Comparison of ENCODE assay signal across 7 mouse cellular contexts in the genomic region with DNA sequence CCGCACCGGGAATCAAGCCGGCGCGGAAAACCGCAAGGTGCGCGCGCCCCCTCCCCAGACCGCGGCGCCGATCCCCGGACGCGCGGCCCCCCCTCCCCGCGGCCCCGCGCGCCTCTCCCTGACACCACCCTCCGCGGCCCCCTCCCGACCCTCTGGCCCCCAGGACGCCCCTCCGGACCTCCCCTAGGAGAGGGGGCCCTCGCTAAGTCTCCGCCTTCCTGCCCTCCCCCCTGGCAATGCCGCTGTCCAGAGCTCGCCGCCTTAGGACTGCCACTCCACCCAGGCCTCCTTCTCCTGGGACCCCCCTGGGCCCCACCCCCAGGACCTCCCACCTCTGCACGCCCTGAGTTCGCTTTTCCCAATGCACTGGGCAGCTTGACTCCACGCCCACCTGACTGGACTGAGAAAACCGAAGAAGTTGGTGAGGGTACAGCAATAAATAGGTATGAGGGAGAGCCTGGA. TPM values are rescaled to one million over a fixed set of nuclear protein-coding genes. Genes with fewer than 3 reads are reported as not detected.
DNase-seq lines count a peak whose midpoint lies in the region; ATAC-seq and TF ChIP-seq lines count a peak whose summit lies in the region.

A gene (minus strand): TSS at position 52 of the 462 bp plus-strand sequence.

- H3K27me3 ChIP-seq in liver, adult 2 months (ENCODE audit: control insufficient read depth, insufficient read depth, low read length): peaks cover 44% of the 10 kb centered on the region
- H3K27me3 ChIP-seq in forebrain, embryonic 10.5 days (ENCODE audit: poor library complexity, severe bottlenecking): peaks cover 100% of the 10 kb centered on the region
- H3K27me3 ChIP-seq in intestine, postnatal 0 days (replicated peaks; ENCODE audit: control insufficient read depth, insufficient read depth, low read length): peaks cover 82% of the 10 kb centered on the region
- H3K27me3 ChIP-seq in midbrain, embryonic 10.5 days (ENCODE audit: low read depth, poor library complexity, severe bottlenecking): peaks cover 100% of the 10 kb centered on the region

- peak within 1 kb of the TSS; percentile 97 for H3K4me2 ChIP-seq in intestine, postnatal 0 days (replicated peaks; ENCODE audit: low read depth)

- H3K79me2 ChIP-seq in liver, adult 2 months (ENCODE audit: control insufficient read depth, insufficient read depth, low read length): no peaks in the 10 kb centered on the region

- no peak for DNase-seq in liver, adult 2 months (ENCODE audit: extremely low read depth, low read depth, low spot score)
- DNase-seq in liver: no peak
- peak; percentile 23 to 35 for DNase-seq in cerebellum, adult 18-20 months
- DNase-seq in forebrain, embryonic 10.5 days (ENCODE audit: extremely low spot score, low spot score): peak; percentile 34
- DNase-seq in midbrain, embryonic 10.5 days (ENCODE audit: low spot score): peak; percentile 32

- H3K27ac ChIP-seq in liver, adult 2 months (replicated peaks; ENCODE audit: insufficient read depth, low read depth, low read length): no peak within 1 kb of the TSS
- H3K27ac ChIP-seq in forebrain, embryonic 10.5 days: peak within 1 kb of the TSS; percentile 48; the same call in 1 of the 2 replicates
- no peak within 1 kb of the TSS for H3K27ac ChIP-seq in intestine, postnatal 0 days (ENCODE audit: low read depth, low read length)
- H3K27ac ChIP-seq in midbrain, embryonic 10.5 days (replicated peaks): peak within 1 kb of the TSS; percentile 55

- H3K4me1 ChIP-seq in liver, adult 2 months (ENCODE audit: control insufficient read depth, insufficient read depth, low read length): peaks cover 7% of the 10 kb centered on the region
- peaks cover 32% of the 10 kb centered on the region for H3K4me1 ChIP-seq in forebrain, embryonic 10.5 days
- peaks cover 8% of the 10 kb centered on the region; the same call in 1 of the 2 replicates for H3K4me1 ChIP-seq in intestine, postnatal 0 days (replicated peaks; ENCODE audit: control insufficient read depth, insufficient read depth, low read length)
- H3K4me1 ChIP-seq in midbrain, embryonic 10.5 days: peaks cover 31% of the 10 kb centered on the region

- H3K4me3 ChIP-seq in liver, adult 2 months (ENCODE audit: insufficient read depth, low read depth, low read length): peak within 1 kb of the TSS; percentile 25; the same call in 1 of the 2 replicates
- H3K4me3 ChIP-seq in forebrain, embryonic 10.5 days: peak within 1 kb of the TSS; percentile 62
- H3K4me3 ChIP-seq in intestine, postnatal 0 days (ENCODE audit: low read depth, low read length): peak within 1 kb of the TSS; percentile 59
- H3K4me3 ChIP-seq in midbrain, embryonic 10.5 days: peak within 1 kb of the TSS; percentile 68

- no peak for TF ChIP-seq POLR2A in liver, adult 2 months (IDR thresholded peaks at IDR 0.05; ENCODE audit: extremely low read depth, insufficient read depth, low read length)

- no peaks in the 10 kb centered on the region for H3K36me3 ChIP-seq in liver, adult 2 months (ENCODE audit: control insufficient read depth, insufficient read depth, low read length)
- no peaks in the 10 kb centered on the region for H3K36me3 ChIP-seq in forebrain, embryonic 10.5 days (replicated peaks)
- no peaks in the 10 kb centered on the region for H3K36me3 ChIP-seq in intestine, postnatal 0 days (ENCODE audit: control insufficient read depth, insufficient read depth)
- no peaks in the 10 kb centered on the region for H3K36me3 ChIP-seq in midbrain, embryonic 10.5 days

- ATAC-seq in intestine, postnatal 0 days: no peak
- no peak for ATAC-seq in erythroid progenitor cell, adult 5-6 weeks (replicated peaks; ENCODE audit: low FRiP score, poor library complexity, severe bottlenecking)

- TF ChIP-seq CTCF in liver, adult 2 months (IDR thresholded peaks at IDR 0.05; ENCODE audit: low read depth, low read length): no peak
- TF ChIP-seq CTCF in intestine, postnatal 0 days (IDR thresholded peaks at IDR 0.05; ENCODE audit: low read depth): no peak

- H3K9me3 ChIP-seq in forebrain, embryonic 10.5 days: no peaks in the 10 kb centered on the region
- no peaks in the 10 kb centered on the region for H3K9me3 ChIP-seq in intestine, postnatal 0 days (ENCODE audit: control insufficient read depth)
- no peaks in the 10 kb centered on the region for H3K9me3 ChIP-seq in midbrain, embryonic 10.5 days (replicated peaks)

- 3% methylated on average over 32 of the region's 36 CpGs for WGBS in liver, adult 2 months
- 3% methylated on average over 35 of the region's 36 CpGs for WGBS in forebrain, embryonic 10.5 days
- under 1% methylated on average over 18 of the region's 36 CpGs for whole genome bisulfite sequencing in intestine, postnatal 0 days
- WGBS in midbrain, embryonic 10.5 days: 1% methylated on average over 28 of the region's 36 CpGs

- no peak within 1 kb of the TSS; the same call in 1 of the 2 replicates for H3K9ac ChIP-seq in liver, adult 2 months (ENCODE audit: low read depth, low read length)
- H3K9ac ChIP-seq in intestine, postnatal 0 days (ENCODE audit: low read depth, low read length): 0 out of 2 replicates have a peak within 1 kb of the TSS, but pooled peaks have one; percentile 7

RNA-seq across cellular contexts. Expression of the gene that starts here (rescaled TPM):
- total RNA-seq in liver, adult 2 months (2014; rRNA removed): not detected in 2 replicates
- 0.06 TPM in 1 of 2 replicates, not detected in the other for polyA plus RNA-seq in liver, adult 2 months (2012; rRNA removed)
- polyA plus RNA-seq in forebrain, embryonic 10.5 days (2016; fragmentation: Nextera tagmentation; extraction: Ambion mirVana): not detected in 2 replicates
- 0.07 TPM in 1 of 2 replicates, not detected in the other for polyA plus RNA-seq in intestine, postnatal 0 days (2015; fragmentation: Nextera tagmentation; extraction: Ambion mirVana)
- 0.07 TPM in 1 of 2 replicates, not detected in the other for polyA plus RNA-seq in midbrain, embryonic 10.5 days (2016; fragmentation: Nextera tagmentation; extraction: Ambion mirVana)
- total RNA-seq in erythroid progenitor cell, adult 5-6 weeks (2015; ENCODE audit: low replicate concordance): 0.72 TPM in 1 of 2 replicates, not detected in the other
- total RNA-seq in erythroid progenitor cell, adult 5-6 weeks (2017; ENCODE audit: low replicate concordance): not detected in 2 replicates

Comparison
In these comparisons a context has a peak if more than half of its experiments do, and no peak if none do; other contexts are left out.
1. Peak in DNase-seq, H3K4me3 ChIP-seq and H3K27ac ChIP-seq in forebrain, embryonic 10.5 days; RNA of the gene not detected or under 1 TPM.
2. Peak in DNase-seq, H3K4me3 ChIP-seq and H3K27ac ChIP-seq in midbrain, embryonic 10.5 days; RNA of the gene not detected or under 1 TPM.
3. DNase-seq: peak in cerebellum, adult 18-20 months (2 of 2); none in liver, adult 2 months (single experiment) and liver (single experiment).
4. Peak in every context shown above with its lines, with median percentiles within 50 percentile points of each other: H3K4me3 ChIP-seq.